Mouse (Mus musculus): ENCODE results near the gene Creb5. TPM values are rescaled to one million over a fixed set of nuclear protein-coding genes. Genes with fewer than 3 reads are reported as not detected.

The Creb5 gene
- polyA plus RNA-seq, 1 experiment from 2014 or later = 3.5 TPM

DNA sequence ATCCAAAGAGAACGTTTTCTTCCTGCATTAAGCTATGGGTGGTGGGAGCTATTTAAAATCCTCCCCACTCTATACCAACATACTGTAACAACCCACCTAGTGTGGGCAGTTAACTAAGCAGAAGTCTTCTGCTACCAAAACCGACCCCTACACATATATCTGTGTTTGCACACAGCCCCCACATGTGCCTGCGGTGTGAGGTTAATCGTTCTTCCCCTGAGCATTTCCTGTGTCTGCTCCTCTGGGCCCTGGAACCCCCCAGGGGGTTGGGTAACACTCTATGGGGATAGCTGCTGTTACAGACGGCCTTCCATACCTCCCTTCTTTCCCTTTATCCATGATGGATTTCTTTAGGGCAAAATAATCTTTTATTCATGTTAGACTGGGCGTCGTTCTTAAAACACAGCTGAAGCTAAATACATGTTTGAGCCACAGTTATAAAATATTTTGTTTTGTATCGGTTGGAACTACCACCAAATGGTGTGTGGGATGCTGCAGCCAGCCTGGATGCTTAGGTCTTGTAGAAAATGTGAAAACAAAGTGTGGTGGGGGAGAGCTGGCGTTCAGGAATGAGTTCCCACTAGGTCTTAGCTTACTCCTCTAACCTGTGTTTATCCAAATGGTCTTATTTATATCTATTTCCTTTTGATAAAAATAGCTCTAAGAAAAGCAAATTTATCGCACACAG lies 297.8 kb downstream of the Creb5 start:
- H3K36me3 ChIP-seq (ENCODE audit: insufficient read depth, low read length) = no peaks in the 10 kb centered on the region
- no peak overlapping the region for H3K27ac ChIP-seq (ENCODE audit: low read length)
- no peaks in the 10 kb centered on the region for H3K9me3 ChIP-seq (ENCODE audit: low read length)
- ATAC-seq (ENCODE audit: low FRiP score, low TSS enrichment) = no peak
- H3K4me1 ChIP-seq (ENCODE audit: insufficient read depth, low read length) = peaks cover 18% of the 10 kb centered on the region
- peaks cover 4% of the 10 kb centered on the region; the same call in 1 of the 2 replicates for H3K27me3 ChIP-seq (ENCODE audit: insufficient read depth, low read length)
- H3K4me3 ChIP-seq (ENCODE audit: low read length) = no peak overlapping the region
- no peak overlapping the region for H3K4me2 ChIP-seq (replicated peaks; ENCODE audit: low read depth, low read length)
- H3K9ac ChIP-seq (replicated peaks; ENCODE audit: low read length) = no peak overlapping the region
- 35% methylated on average over 10 of the region's 10 CpGs for WGBS

DNA sequence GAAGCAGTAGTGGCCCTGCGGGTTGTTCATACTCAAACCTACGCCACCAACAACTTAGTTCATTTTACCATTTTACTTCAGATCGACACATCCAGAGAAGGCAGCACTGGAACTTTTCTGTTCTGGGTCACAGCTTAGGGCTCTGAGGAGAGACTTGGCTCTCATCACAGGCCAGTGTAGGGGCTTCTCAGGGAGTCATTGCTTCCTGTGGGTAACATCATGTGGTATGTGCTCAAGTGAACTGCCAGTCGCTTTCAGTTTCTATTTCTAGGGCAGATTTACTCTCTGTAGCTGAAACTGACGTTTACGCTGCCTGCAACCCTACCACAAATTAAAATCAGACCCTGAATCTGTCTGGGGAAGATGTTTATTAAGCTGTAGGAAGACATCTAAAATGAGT lies 302.7 kb downstream of the Creb5 start:
- Histone ChIP-seq H3K9ac (replicated peaks; ENCODE audit: low read length) (no peak overlapping the region), H3K27me3 (ENCODE audit: insufficient read depth, low read length) (no peaks in the 10 kb centered on the region), H3K4me2 (replicated peaks; ENCODE audit: low read depth, low read length) (no peak overlapping the region), H3K4me3 (ENCODE audit: low read length) (no peak overlapping the region), H3K27ac (ENCODE audit: low read length) (no peak overlapping the region), H3K36me3 (ENCODE audit: insufficient read depth, low read length) (no peaks in the 10 kb centered on the region), H3K9me3 (ENCODE audit: low read length) (no peaks in the 10 kb centered on the region), H3K4me1 (ENCODE audit: insufficient read depth, low read length) (peaks cover 19% of the 10 kb centered on the region)
- WGBS = 69% methylated on average over 6 of the region's 6 CpGs
- no peak for ATAC-seq (ENCODE audit: low FRiP score, low TSS enrichment)

DNA sequence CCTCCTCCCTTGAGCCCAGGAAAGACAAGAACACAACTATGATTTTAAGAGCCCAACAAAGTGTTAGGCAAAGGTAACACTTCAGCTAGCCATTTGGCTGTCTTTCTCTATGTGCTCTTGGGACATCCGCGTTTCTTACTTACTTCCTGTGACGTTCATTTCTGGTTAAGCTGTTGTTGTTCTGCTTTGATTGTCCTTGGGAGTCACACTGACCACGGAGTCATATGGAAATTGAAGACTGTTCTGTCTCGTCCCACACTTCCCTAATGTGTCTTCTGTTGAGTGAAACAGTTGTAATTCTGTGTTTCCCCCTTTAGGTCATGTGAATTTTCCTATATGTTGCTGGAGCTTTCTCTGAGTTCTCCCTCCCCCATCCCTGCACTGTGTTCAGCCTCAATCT lies 305.2 kb downstream of the Creb5 start:
- no peak overlapping the region for H3K27ac ChIP-seq (ENCODE audit: low read length)
- H3K9ac ChIP-seq (replicated peaks; ENCODE audit: low read length) = no peak overlapping the region
- H3K27me3 ChIP-seq (ENCODE audit: insufficient read depth, low read length) = no peaks in the 10 kb centered on the region
- no peak overlapping the region for H3K4me3 ChIP-seq (ENCODE audit: low read length)
- 78% methylated on average over 5 of the region's 5 CpGs for WGBS
- H3K36me3 ChIP-seq (ENCODE audit: insufficient read depth, low read length) = no peaks in the 10 kb centered on the region
- no peaks in the 10 kb centered on the region for H3K9me3 ChIP-seq (ENCODE audit: low read length)
- H3K4me2 ChIP-seq (replicated peaks; ENCODE audit: low read depth, low read length) = no peak overlapping the region
- no peak for ATAC-seq (ENCODE audit: low FRiP score, low TSS enrichment)
- peaks cover 20% of the 10 kb centered on the region for H3K4me1 ChIP-seq (ENCODE audit: insufficient read depth, low read length)

DNA sequence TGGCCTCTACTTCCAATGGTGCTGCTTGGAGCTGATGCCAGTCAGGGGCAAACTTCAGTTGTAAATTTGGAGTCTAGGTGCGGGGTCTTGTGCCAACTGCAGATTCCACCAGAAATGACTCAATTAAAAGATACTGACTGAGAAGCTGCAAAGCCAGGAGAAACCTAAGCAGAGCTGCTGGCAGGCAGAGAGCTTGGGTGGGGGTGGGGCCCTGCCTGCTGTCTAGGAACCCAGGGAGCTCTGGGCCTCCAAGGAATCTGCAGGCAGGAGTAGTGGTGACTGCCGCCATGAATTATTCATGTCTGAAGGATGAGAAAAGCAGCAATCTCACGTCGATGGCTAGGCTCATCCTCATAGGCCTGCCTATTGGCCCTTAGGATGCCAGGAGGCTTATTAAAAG lies 306.5 kb downstream of the Creb5 start:
- Histone ChIP-seq H3K27me3 (ENCODE audit: insufficient read depth, low read length) (0 out of 2 replicates have a peak, but pooled peaks cover 4% of the 10 kb centered on the region), H3K4me1 (ENCODE audit: insufficient read depth, low read length) (peaks cover 20% of the 10 kb centered on the region), H3K9ac (replicated peaks; ENCODE audit: low read length) (no peak overlapping the region), H3K27ac (ENCODE audit: low read length) (no peak overlapping the region), H3K36me3 (ENCODE audit: insufficient read depth, low read length) (no peaks in the 10 kb centered on the region), H3K4me2 (replicated peaks; ENCODE audit: low read depth, low read length) (no peak overlapping the region), H3K9me3 (ENCODE audit: low read length) (no peaks in the 10 kb centered on the region), H3K4me3 (ENCODE audit: low read length) (no peak overlapping the region)
- ATAC-seq (ENCODE audit: low FRiP score, low TSS enrichment) = 0 out of 2 replicates have a peak, but pooled peaks have one; percentile 23
- WGBS = 18% methylated on average over 4 of the region's 4 CpGs

DNA sequence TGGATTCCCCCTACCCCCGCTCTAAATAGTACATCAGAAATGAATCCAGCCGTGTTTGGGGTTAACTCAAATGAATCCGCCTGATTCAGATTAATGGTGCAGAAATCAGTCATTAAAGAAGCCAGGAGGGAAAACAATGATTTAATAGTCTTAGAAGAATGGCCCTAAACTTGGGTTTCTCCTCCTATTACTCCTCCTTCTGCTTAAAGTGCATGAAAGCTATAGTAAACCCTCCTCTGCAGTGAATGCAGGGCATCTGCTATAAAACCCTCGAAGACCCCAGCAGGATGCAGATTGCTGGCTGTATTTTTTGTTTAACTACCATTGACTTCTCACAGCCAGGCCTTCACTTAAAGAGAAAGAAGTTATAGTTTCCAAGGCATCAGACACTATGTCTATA lies 307.2 kb downstream of the Creb5 start:
- Histone ChIP-seq H3K4me2 (replicated peaks; ENCODE audit: low read depth, low read length) (no peak overlapping the region), H3K4me3 (ENCODE audit: low read length) (no peak overlapping the region), H3K36me3 (ENCODE audit: insufficient read depth, low read length) (no peaks in the 10 kb centered on the region), H3K27me3 (ENCODE audit: insufficient read depth, low read length) (peaks cover 4% of the 10 kb centered on the region; the same call in 1 of the 2 replicates), H3K27ac (ENCODE audit: low read length) (0 out of 2 replicates have a peak overlapping the region, but pooled peaks have one; percentile 8), H3K4me1 (ENCODE audit: insufficient read depth, low read length) (peaks cover 20% of the 10 kb centered on the region), H3K9ac (replicated peaks; ENCODE audit: low read length) (no peak overlapping the region), H3K9me3 (ENCODE audit: low read length) (no peaks in the 10 kb centered on the region)
- WGBS = 19% methylated on average over 4 of the region's 4 CpGs
- no peak; the same call in 1 of the 2 replicates for ATAC-seq (ENCODE audit: low FRiP score, low TSS enrichment)

DNA sequence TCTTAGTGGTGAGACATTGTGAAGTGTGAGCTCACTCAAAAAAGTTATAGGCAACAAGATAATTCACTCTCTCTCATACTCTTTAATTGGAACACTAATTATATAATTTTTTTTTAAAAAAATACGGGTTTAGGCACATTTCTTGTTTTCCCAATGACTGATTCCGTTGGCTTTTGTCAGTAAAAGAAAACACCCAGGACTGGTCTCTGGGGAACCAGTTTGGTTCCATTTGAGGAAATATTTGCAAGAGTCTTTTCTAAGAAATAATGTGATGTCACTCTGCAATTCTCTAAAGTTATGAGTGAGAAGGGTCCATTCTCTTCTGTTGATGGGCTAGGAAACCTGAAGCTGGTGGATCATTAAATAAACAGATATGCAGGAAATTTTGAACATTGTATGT lies 309.3 kb downstream of the Creb5 start:
- H3K9me3 ChIP-seq (ENCODE audit: low read length) = no peaks in the 10 kb centered on the region
- peaks cover 4% of the 10 kb centered on the region; the same call in 1 of the 2 replicates for H3K27me3 ChIP-seq (ENCODE audit: insufficient read depth, low read length)
- H3K9ac ChIP-seq (replicated peaks; ENCODE audit: low read length) = no peak overlapping the region
- 72% methylated on average over 2 of the region's 2 CpGs for WGBS
- no peaks in the 10 kb centered on the region for H3K36me3 ChIP-seq (ENCODE audit: insufficient read depth, low read length)
- no peak overlapping the region for H3K4me3 ChIP-seq (ENCODE audit: low read length)
- H3K4me1 ChIP-seq (ENCODE audit: insufficient read depth, low read length) = peaks cover 26% of the 10 kb centered on the region
- H3K27ac ChIP-seq (ENCODE audit: low read length) = no peak overlapping the region
- ATAC-seq (ENCODE audit: low FRiP score, low TSS enrichment) = no peak
- no peak overlapping the region for H3K4me2 ChIP-seq (replicated peaks; ENCODE audit: low read depth, low read length)

DNA sequence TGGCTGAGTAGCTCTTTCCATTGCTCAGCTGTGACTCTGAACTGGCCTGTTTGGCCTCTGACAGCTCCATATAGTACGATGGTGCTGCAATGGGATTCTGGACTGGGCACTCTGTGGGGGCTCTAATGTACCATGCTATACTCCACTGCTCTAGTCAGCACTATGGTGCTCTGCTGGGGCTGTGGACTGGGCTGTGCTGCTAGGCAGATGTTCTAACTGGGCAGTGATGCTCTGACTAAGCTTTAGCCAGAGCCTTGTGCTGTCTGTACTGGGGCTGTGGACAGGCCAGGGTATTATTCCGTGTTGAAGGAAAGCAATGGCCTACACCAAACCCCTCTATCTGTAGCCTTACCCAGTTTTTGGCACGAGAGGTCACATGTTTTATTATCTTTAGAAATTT lies 316.0 kb downstream of the Creb5 start:
- 90% methylated on average over 3 of the region's 3 CpGs for WGBS
- H3K4me3 ChIP-seq (ENCODE audit: low read length) = no peak overlapping the region
- H3K9me3 ChIP-seq (ENCODE audit: low read length) = peaks cover 3% of the 10 kb centered on the region; the same call in 1 of the 2 replicates
- no peak overlapping the region for H3K9ac ChIP-seq (replicated peaks; ENCODE audit: low read length)
- 0 out of 2 replicates have a peak, but pooled peaks cover 6% of the 10 kb centered on the region for H3K4me1 ChIP-seq (ENCODE audit: insufficient read depth, low read length)
- H3K36me3 ChIP-seq (ENCODE audit: insufficient read depth, low read length) = no peaks in the 10 kb centered on the region
- H3K4me2 ChIP-seq (replicated peaks; ENCODE audit: low read depth, low read length) = no peak overlapping the region
- no peak for ATAC-seq (ENCODE audit: low FRiP score, low TSS enrichment)
- H3K27me3 ChIP-seq (ENCODE audit: insufficient read depth, low read length) = peaks cover 14% of the 10 kb centered on the region; the same call in 1 of the 2 replicates
- H3K27ac ChIP-seq (ENCODE audit: low read length) = no peak overlapping the region

DNA sequence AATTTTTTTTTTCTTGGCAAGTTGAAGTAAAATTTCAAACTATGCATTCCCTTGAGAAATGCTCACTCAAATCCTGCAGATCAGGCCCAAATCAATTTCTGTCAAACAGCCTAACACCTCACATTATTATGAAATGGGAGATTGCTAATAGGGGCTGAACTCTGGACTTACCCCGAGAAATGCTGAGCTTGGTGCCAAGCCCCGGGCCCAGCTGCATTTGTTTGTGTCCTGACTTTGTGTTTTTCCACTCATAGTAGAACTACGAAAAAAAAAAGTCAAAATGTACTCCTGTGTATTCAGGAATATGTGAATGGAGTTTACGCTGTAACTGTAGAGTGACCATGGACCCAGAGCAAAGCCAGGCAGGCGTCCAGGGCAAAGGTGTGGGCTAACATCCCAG lies 316.6 kb downstream of the Creb5 start:
- no peak for ATAC-seq (ENCODE audit: low FRiP score, low TSS enrichment)
- H3K36me3 ChIP-seq (ENCODE audit: insufficient read depth, low read length) = no peaks in the 10 kb centered on the region
- no peak overlapping the region for H3K4me3 ChIP-seq (ENCODE audit: low read length)
- 0 out of 2 replicates have a peak, but pooled peaks cover 6% of the 10 kb centered on the region for H3K4me1 ChIP-seq (ENCODE audit: insufficient read depth, low read length)
- H3K4me2 ChIP-seq (replicated peaks; ENCODE audit: low read depth, low read length) = no peak overlapping the region
- peaks cover 3% of the 10 kb centered on the region; the same call in 1 of the 2 replicates for H3K9me3 ChIP-seq (ENCODE audit: low read length)
- no peak overlapping the region for H3K27ac ChIP-seq (ENCODE audit: low read length)
- peaks cover 16% of the 10 kb centered on the region; the same call in 1 of the 2 replicates for H3K27me3 ChIP-seq (ENCODE audit: insufficient read depth, low read length)
- 84% methylated on average over 5 of the region's 5 CpGs for WGBS
- H3K9ac ChIP-seq (replicated peaks; ENCODE audit: low read length) = no peak overlapping the region

DNA sequence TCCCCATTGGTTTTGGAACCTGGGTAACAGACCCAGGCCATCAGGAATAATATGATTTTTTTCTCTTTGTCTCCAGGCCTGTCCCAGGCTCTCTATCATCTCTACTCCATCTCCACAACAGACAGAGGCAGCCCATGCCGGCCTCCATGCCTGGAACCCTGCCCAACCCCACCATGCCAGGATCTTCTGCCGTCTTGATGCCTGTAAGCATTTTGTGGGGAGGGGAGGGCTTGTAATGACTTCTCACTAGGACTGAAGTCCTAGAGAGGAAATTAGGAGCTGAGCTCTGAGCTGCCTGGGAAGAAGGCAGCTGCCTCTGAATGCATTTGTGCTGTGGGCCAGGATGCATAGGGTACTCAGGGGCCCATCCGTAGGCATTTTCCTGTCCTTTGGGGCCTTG lies 317.3 kb downstream of the Creb5 start:
- ATAC-seq (ENCODE audit: low FRiP score, low TSS enrichment) = no peak
- Histone ChIP-seq H3K4me2 (replicated peaks; ENCODE audit: low read depth, low read length) (no peak overlapping the region), H3K4me3 (ENCODE audit: low read length) (no peak overlapping the region), H3K36me3 (ENCODE audit: insufficient read depth, low read length) (no peaks in the 10 kb centered on the region), H3K4me1 (ENCODE audit: insufficient read depth, low read length) (0 out of 2 replicates have a peak, but pooled peaks cover 6% of the 10 kb centered on the region), H3K9ac (replicated peaks; ENCODE audit: low read length) (no peak overlapping the region), H3K27me3 (ENCODE audit: insufficient read depth, low read length) (peaks cover 16% of the 10 kb centered on the region; the same call in 1 of the 2 replicates), H3K9me3 (ENCODE audit: low read length) (peaks cover 3% of the 10 kb centered on the region; the same call in 1 of the 2 replicates), H3K27ac (ENCODE audit: low read length) (no peak overlapping the region)
- WGBS = 79% methylated on average over 3 of the region's 3 CpGs

DNA sequence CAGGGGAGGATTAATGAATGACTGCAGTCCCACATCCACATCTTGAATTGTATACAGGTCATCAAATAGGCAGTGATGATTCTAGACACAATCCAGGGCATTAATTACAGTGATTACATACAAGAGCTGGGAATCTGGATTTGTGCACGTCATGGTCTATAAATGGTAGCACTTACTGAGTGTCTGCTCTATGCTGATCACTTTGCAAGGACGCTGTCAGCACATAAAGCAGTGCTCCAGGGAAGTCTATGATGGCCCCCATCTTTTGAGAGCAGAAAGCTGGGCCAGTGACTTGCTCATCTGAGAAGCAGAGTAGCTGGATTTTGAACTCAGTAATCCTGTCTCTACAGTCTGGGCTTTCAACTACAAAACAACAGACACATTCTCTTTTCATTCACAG lies 318.1 kb downstream of the Creb5 start:
- Histone ChIP-seq H3K4me3 (ENCODE audit: low read length) (no peak overlapping the region), H3K4me2 (replicated peaks; ENCODE audit: low read depth, low read length) (no peak overlapping the region), H3K4me1 (ENCODE audit: insufficient read depth, low read length) (no peaks in the 10 kb centered on the region), H3K27ac (ENCODE audit: low read length) (no peak overlapping the region), H3K36me3 (ENCODE audit: insufficient read depth, low read length) (no peaks in the 10 kb centered on the region), H3K9ac (replicated peaks; ENCODE audit: low read length) (no peak overlapping the region), H3K9me3 (ENCODE audit: low read length) (peaks cover 3% of the 10 kb centered on the region; the same call in 1 of the 2 replicates), H3K27me3 (ENCODE audit: insufficient read depth, low read length) (peaks cover 16% of the 10 kb centered on the region; the same call in 1 of the 2 replicates)
- ATAC-seq (ENCODE audit: low FRiP score, low TSS enrichment) = no peak
- WGBS = 69% methylated on average over 2 of the region's 2 CpGs

Measured in kidney, embryonic 16.5 days (tissue).